Mouse (Mus musculus) small intestine, adult 2 months (tissue): ENCODE results near the gene Gm20388. TPM values are rescaled to one million over a fixed set of nuclear protein-coding genes. Genes with fewer than 3 reads are reported as not detected.

ENCODE experiments used
- H3K27ac ChIP-seq: fragments of 200-500 bp; 2 replicates; pipeline ENCODE4 v1.5.1; 2012; ENCODE audit warnings: low read depth, low read length, control low read depth, inconsistent platforms; ENCODE audit not compliant: insufficient read depth
- H3K27me3 ChIP-seq: fragments of 200-500 bp; 2 replicates; pipeline ENCODE4 v1.6.1; 2012; ENCODE audit warnings: mild to moderate bottlenecking, moderate library complexity, low read length, inconsistent platforms; ENCODE audit not compliant: control insufficient read depth, insufficient read depth
- H3K36me3 ChIP-seq: fragments of 200-500 bp; 2 replicates; pipeline ENCODE4 v1.6.1; 2012; ENCODE audit warnings: mild to moderate bottlenecking, low read length, control low read depth, inconsistent platforms; ENCODE audit not compliant: control insufficient read depth, insufficient read depth
- H3K4me1 ChIP-seq: fragments of 200-500 bp; 2 replicates; pipeline ENCODE4 v1.6.1; 2012; ENCODE audit warnings: low read length, inconsistent platforms, mixed read lengths; ENCODE audit not compliant: control insufficient read depth, insufficient read depth, insufficient read length
- H3K4me3 ChIP-seq: fragments of 200-500 bp; 2 replicates; pipeline ENCODE4 v1.5.1; 2012; ENCODE audit warnings: low read depth, mild to moderate bottlenecking, control low read depth, inconsistent platforms, low read length, moderate library complexity
- CTCF ChIP-seq: fragments of 200-500 bp; IDR thresholded peaks from 2 replicates; pipeline ENCODE4 v1.5.1; 2012; ENCODE audit warnings: low read depth, mild to moderate bottlenecking, control low read depth, inconsistent platforms, low read length, moderate library complexity, mixed read lengths; ENCODE audit not compliant: insufficient replicate concordance, insufficient read length; ENCODE audit errors: extremely low read depth
- POLR2A ChIP-seq: fragments of 200-500 bp; IDR thresholded peaks from 2 replicates; pipeline ENCODE4 v1.6.1; 2012; ENCODE audit warnings: low read depth, mild to moderate bottlenecking, control low read depth, inconsistent platforms, low read length, moderate library complexity
- WGBS: fragments of 180-500 bp; shearing (Covaris S2); methylation state at CpG from one replicate; pipeline ENCODE4 v1.1.7; 2018; 5-methylcytosine and 5-hydroxymethylcytosine counted together
- polyA plus RNA-seq: library from polyadenylated mRNA; depleted of rRNA; stranded (reverse); fragments of >200 nt; gene quantifications from 2 replicates; pipeline ENCODE4 v1.2.3, GENCODE M21; 2012

The Gm20388 gene
- polyA plus RNA-seq, 1 experiment, result 37.3 TPM

- peaks cover 91% of the 10 kb centered on the region for H3K36me3 ChIP-seq
- H3K4me1 ChIP-seq, result no peaks in the 10 kb centered on the region
- no peaks in the 10 kb centered on the region for H3K27me3 ChIP-seq
- 88% methylated on average over 11 of the region's 11 CpGs for WGBS
- H3K4me3 ChIP-seq, result no peak overlapping the region
- no peak overlapping the region for H3K27ac ChIP-seq
- TF ChIP-seq CTCF, result no peak
- TF ChIP-seq POLR2A, result no peak
These were observed 663.2 kb downstream of the Gm20388 start for GRCm38 (mm10) chr8:120573866-120574265.

GRCm38 (mm10) chr8:120574941-120575340 lies 664.3 kb downstream of the Gm20388 start:
- no peak overlapping the region for H3K4me3 ChIP-seq
- TF ChIP-seq CTCF, result no peak
- no peak for TF ChIP-seq POLR2A
- H3K36me3 ChIP-seq, result peaks cover 91% of the 10 kb centered on the region
- H3K4me1 ChIP-seq, result no peaks in the 10 kb centered on the region
- no peak overlapping the region for H3K27ac ChIP-seq
- no peaks in the 10 kb centered on the region for H3K27me3 ChIP-seq
- 68% methylated on average over 19 of the region's 19 CpGs for WGBS

GRCm38 (mm10) chr8:120575801-120576200 lies 665.2 kb downstream of the Gm20388 start:
- 81% methylated on average over 9 of the region's 9 CpGs for WGBS
- H3K27ac ChIP-seq, result no peak overlapping the region
- no peaks in the 10 kb centered on the region for H3K27me3 ChIP-seq
- H3K36me3 ChIP-seq, result peaks cover 94% of the 10 kb centered on the region
- no peaks in the 10 kb centered on the region for H3K4me1 ChIP-seq
- TF ChIP-seq POLR2A, result no peak
- TF ChIP-seq CTCF, result no peak
- no peak overlapping the region for H3K4me3 ChIP-seq

GRCm38 (mm10) chr8:120577821-120578220 lies 667.2 kb downstream of the Gm20388 start:
- Histone ChIP-seq H3K27me3 (no peaks in the 10 kb centered on the region), H3K27ac (no peak overlapping the region), H3K4me3 (no peak overlapping the region), H3K36me3 (peaks cover 81% of the 10 kb centered on the region), H3K4me1 (no peaks in the 10 kb centered on the region)
- 95% methylated on average over 17 of the region's 17 CpGs for WGBS
- TF ChIP-seq CTCF (no peak), POLR2A (no peak)

GRCm38 (mm10) chr8:120580336-120581000 lies 669.8 kb downstream of the Gm20388 start:
- H3K36me3 ChIP-seq, result peaks cover 54% of the 10 kb centered on the region
- no peaks in the 10 kb centered on the region for H3K27me3 ChIP-seq
- no peaks in the 10 kb centered on the region for H3K4me1 ChIP-seq
- no peak overlapping the region for H3K27ac ChIP-seq
- H3K4me3 ChIP-seq, result no peak overlapping the region
- 94% methylated on average over 8 of the region's 8 CpGs for WGBS
- TF ChIP-seq CTCF (no peak), POLR2A (no peak)

- TF ChIP-seq CTCF (no peak), POLR2A (0 out of 2 replicates have a peak, but pooled peaks have one; percentile 23)
- no peaks in the 10 kb centered on the region for H3K27me3 ChIP-seq
- no peak overlapping the region for H3K27ac ChIP-seq
- WGBS, result 92% methylated on average over 12 of the region's 12 CpGs
- H3K4me3 ChIP-seq, result no peak overlapping the region
- H3K4me1 ChIP-seq, result no peaks in the 10 kb centered on the region
- H3K36me3 ChIP-seq, result peaks cover 46% of the 10 kb centered on the region
These were observed 670.7 kb downstream of the Gm20388 start for GRCm38 (mm10) chr8:120581329-120581728.

GRCm38 (mm10) chr8:120581811-120582210 lies 671.2 kb downstream of the Gm20388 start:
- WGBS, result 91% methylated on average over 8 of the region's 8 CpGs
- Histone ChIP-seq H3K27me3 (no peaks in the 10 kb centered on the region), H3K27ac (no peak overlapping the region), H3K4me3 (no peak overlapping the region), H3K4me1 (no peaks in the 10 kb centered on the region), H3K36me3 (peaks cover 41% of the 10 kb centered on the region)
- TF ChIP-seq POLR2A (no peak), CTCF (no peak)

GRCm38 (mm10) chr8:120585521-120585920 lies 674.9 kb downstream of the Gm20388 start:
- Histone ChIP-seq H3K36me3 (peaks cover 7% of the 10 kb centered on the region), H3K27me3 (no peaks in the 10 kb centered on the region), H3K27ac (no peak overlapping the region), H3K4me1 (peaks cover 3% of the 10 kb centered on the region), H3K4me3 (no peak overlapping the region)
- TF ChIP-seq CTCF, result no peak
- TF ChIP-seq POLR2A, result no peak
- 86% methylated on average over 10 of the region's 10 CpGs for WGBS
